Mouse (Mus musculus) CD8-positive naive resting alpha-beta T cell, adult 57 days (primary cell): ENCODE data around the gene Prox1. TPM values are rescaled to one million over a fixed set of nuclear protein-coding genes. Genes with fewer than 3 reads are reported as not detected.

ENCODE experiments used
- total RNA-seq: library from RNA; stranded (reverse); gene quantifications from one replicate; pipeline ENCODE4 v1.2.4, GENCODE M21; 2023

Gene Prox1
- 0.15 TPM for total RNA-seq

GRCm38 (mm10) chr1:190169911-190170818 lies at the start of gene Prox1:
Gene Prox1, minus strand, starts transcription at chr1:190170714.

Other genes starting within 250 kb of the Prox1 start
- gene Smyd2, start 248.4 kb downstream of the Prox1 start, total RNA-seq, result 9.9 TPM